Mouse (Mus musculus) heart, adult 2 months (tissue): ENCODE results near the gene Hoxd12.

Source experiments
- CTCF ChIP-seq: fragments of 200-600 bp; IDR thresholded peaks from 2 replicates; pipeline ENCODE4 v1.8.1; 2022; ENCODE audit warnings: antibody characterized with exemption, mild to moderate bottlenecking, moderate library complexity
- POLR2A ChIP-seq: fragments of 200-500 bp; IDR thresholded peaks from 2 replicates; pipeline ENCODE4 v1.6.1; 2011; ENCODE audit warnings: mild to moderate bottlenecking, low read depth, low read length, control low read depth; ENCODE audit not compliant: insufficient read depth

DNA sequence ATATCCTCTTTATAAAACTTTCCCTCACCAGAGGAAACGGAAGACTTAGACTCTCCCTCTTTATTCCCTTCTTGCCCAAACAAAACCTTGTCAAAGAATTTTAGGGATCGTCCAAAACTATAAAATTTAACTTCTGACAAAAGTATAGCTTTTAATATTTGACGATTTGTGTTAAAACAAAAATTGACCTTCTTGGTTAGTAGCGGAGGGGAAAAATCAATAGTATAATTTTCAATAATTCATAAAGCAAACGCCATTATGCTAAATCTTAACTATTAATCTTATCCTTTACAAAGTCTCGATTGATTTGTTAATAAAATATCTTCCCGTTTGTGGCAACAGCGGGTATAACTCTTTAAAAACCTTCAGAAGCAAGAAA lies 15.5 kb downstream of the Hoxd12 start:
- TF ChIP-seq CTCF = no peak
- TF ChIP-seq POLR2A = no peak
